Mouse (Mus musculus) ES-E14 (cell line): ENCODE results near the gene Pola2. TPM values are rescaled to one million over a fixed set of nuclear protein-coding genes. Genes with fewer than 3 reads are reported as not detected.

ENCODE experiments used
- DNase-seq: peaks from one replicate; pipeline ENCODE4 v3.0.0-alpha.2; 2013; ENCODE audit warnings: low read depth, low spot score
- H3K27ac ChIP-seq: 2 replicates; pipeline ENCODE4 v1.5.1; 2012; ENCODE audit warnings: low read depth, mild to moderate bottlenecking, low read length, moderate library complexity, mixed read lengths; ENCODE audit not compliant: poor library complexity, insufficient read depth, severe bottlenecking
- H3K36me3 ChIP-seq: 2 replicates; pipeline ENCODE4 v1.6.1; 2012; ENCODE audit warnings: mild to moderate bottlenecking, low read length, moderate library complexity, mixed read lengths; ENCODE audit not compliant: control insufficient read depth, poor library complexity, insufficient read depth, severe bottlenecking
- H3K4me1 ChIP-seq, 2 experiments: fragments of 150-350 bp in 1 of 2; sonication (generic) in 1 of 2; 2 replicates each; pipeline ENCODE4 v1.6.1; 2012; ENCODE audit warnings: low read length in 2 of 2, mild to moderate bottlenecking in 1 of 2, mixed read lengths in 1 of 2; ENCODE audit not compliant: control insufficient read depth in 2 of 2, insufficient read depth in 2 of 2, poor library complexity in 1 of 2
- H3K4me3 ChIP-seq, 2 experiments: fragments of 150-350 bp in 1 of 2; sonication (generic) in 1 of 2; 2 replicates each; pipeline ENCODE4 v1.5.1; 2012; ENCODE audit warnings: low read length in 2 of 2, low read depth in 1 of 2, mild to moderate bottlenecking in 1 of 2, mixed read lengths in 1 of 2; ENCODE audit not compliant: insufficient read depth in 1 of 2, poor library complexity in 1 of 2, severe bottlenecking in 1 of 2
- H3K9ac ChIP-seq: 2 replicates; pipeline ENCODE4 v1.6.1; 2012; ENCODE audit warnings: low read depth, mild to moderate bottlenecking, low read length, mixed read lengths; ENCODE audit not compliant: poor library complexity, insufficient read depth, severe bottlenecking
- H3K9me3 ChIP-seq: fragments of 150-350 bp; sonication (generic); 2 replicates; pipeline ENCODE4 v1.6.1; 2012; ENCODE audit warnings: low read depth, mild to moderate bottlenecking, low read length; ENCODE audit not compliant: control insufficient read depth, insufficient read depth
- CHD2 ChIP-seq: IDR thresholded peaks from 2 replicates; pipeline ENCODE4 v1.6.1; 2014; ENCODE audit warnings: mild to moderate bottlenecking, low read depth, low read length, inconsistent platforms
- HCFC1 ChIP-seq: IDR thresholded peaks from 2 replicates; pipeline ENCODE4 v1.6.1; 2012; ENCODE audit warnings: low read length, inconsistent platforms, borderline replicate concordance; ENCODE audit not compliant: insufficient read depth
- MAFK ChIP-seq: IDR thresholded peaks from 2 replicates; pipeline ENCODE4 v1.6.1; 2014; ENCODE audit warnings: mild to moderate bottlenecking, low read depth, low read length, inconsistent platforms; ENCODE audit not compliant: insufficient read depth
- ZC3H11A ChIP-seq: IDR thresholded peaks from 2 replicates; pipeline ENCODE4 v1.6.1; 2012; ENCODE audit warnings: low read depth, mild to moderate bottlenecking, inconsistent platforms, low read length, borderline replicate concordance
- ZNF384 ChIP-seq: IDR thresholded peaks from 2 replicates; pipeline ENCODE4 v1.6.1; 2012; ENCODE audit warnings: low read depth, low read length, inconsistent platforms
- in situ Hi-C, 2 experiments: fragments of 600-800 bp; cut with MboI; formaldehyde crosslinking; loops; one replicate each; pipeline ENCODE4 v1.15.1; 2025; ENCODE audit warnings: low sequenced_read_pairs in 2 of 2, inconsistent platforms in 1 of 2; ENCODE audit not compliant: unreplicated experiment in 2 of 2
- total RNA-seq: library from RNA; depleted of rRNA; stranded (reverse); fragments of 300-350 nt; gene quantifications from 2 replicates; pipeline ENCODE4 v1.2.3, GENCODE M21; 2012

The Pola2 gene
- total RNA-seq, 1 experiment = 69.7 TPM

DNA sequence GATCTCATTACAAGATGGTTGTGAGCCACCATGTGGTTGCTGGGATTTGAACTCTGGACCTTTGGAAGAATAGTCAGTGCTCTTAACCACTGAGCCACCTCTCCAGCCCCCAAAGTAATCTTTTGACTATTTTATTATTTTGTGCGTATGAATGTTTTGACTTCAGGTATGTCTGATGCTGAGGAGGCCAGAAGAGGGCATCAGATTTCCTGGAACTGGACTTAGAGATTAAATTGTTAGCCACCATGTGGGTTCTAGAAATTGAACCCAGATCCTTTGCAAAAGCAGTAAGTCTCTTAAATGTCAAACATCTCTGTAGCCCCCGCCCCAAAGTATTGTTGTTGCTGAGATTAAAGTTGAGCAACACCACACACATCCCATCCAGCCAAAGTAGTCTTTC, 1.9 kb upstream of the Pola2 start:
- no peak for DNase-seq

DNA sequence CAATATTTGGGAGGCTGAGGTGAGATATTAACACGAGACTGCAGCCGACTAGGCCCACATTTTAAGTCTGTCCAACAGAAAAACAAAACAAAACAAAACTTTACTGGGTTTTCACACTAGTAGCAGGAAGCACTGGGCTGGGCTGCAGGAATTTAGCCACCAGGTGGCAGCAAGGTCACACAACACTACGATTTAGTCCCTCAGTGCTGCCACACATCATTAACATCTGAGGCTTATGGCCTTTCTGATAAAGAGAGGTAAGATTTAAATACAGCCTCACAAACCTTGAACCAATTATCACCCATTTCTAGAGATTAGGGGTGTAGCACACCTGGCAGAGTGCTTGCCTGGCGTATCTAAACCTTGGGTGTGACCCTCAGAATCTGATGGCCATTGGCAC, 1.3 kb upstream of the Pola2 start:
- Histone ChIP-seq H3K27ac (no peak overlapping the region), H3K9me3 (no peaks in the 10 kb centered on the region), H3K36me3 (peaks cover 8% of the 10 kb centered on the region; the same call in 1 of the 2 replicates), H3K4me1 (peaks cover 5% of the 10 kb centered on the region in 2 experiments; a peak in 2 of 4 replicates), H3K9ac (no peak overlapping the region), H3K4me3 (no peak overlapping the region)
- TF ChIP-seq CHD2 = no peak
- no peak for TF ChIP-seq MAFK
- no peak for TF ChIP-seq ZNF384
- no peak for TF ChIP-seq HCFC1
- TF ChIP-seq ZC3H11A = peak; percentile 77; the same call in 1 of the 2 replicates
- peak; percentile 73 for DNase-seq
- in situ Hi-C loops = loop anchor here in 1 of 2 experiments (10.0 kb wide), 1 partner anchor 160 kb away; the partner anchor contains the start of gene Snx15

More for the DNA sequence above, 1.9 kb upstream of the Pola2 start:
- Histone ChIP-seq H3K4me1 (peaks cover 5% of the 10 kb centered on the region in 2 experiments; a peak in 2 of 4 replicates), H3K9me3 (no peaks in the 10 kb centered on the region), H3K36me3 (peaks cover 3% of the 10 kb centered on the region; the same call in 1 of the 2 replicates), H3K27ac (no peak overlapping the region), H3K4me3 (no peak overlapping the region), H3K9ac (no peak overlapping the region)
- in situ Hi-C loops = loop anchor here in 1 of 2 experiments (10.0 kb wide), 1 partner anchor 159 kb away; the partner anchor contains the start of gene Snx15
- no peak for TF ChIP-seq HCFC1
- no peak for TF ChIP-seq CHD2
- TF ChIP-seq ZC3H11A = no peak
- no peak for TF ChIP-seq MAFK
- no peak for TF ChIP-seq ZNF384

DNA sequence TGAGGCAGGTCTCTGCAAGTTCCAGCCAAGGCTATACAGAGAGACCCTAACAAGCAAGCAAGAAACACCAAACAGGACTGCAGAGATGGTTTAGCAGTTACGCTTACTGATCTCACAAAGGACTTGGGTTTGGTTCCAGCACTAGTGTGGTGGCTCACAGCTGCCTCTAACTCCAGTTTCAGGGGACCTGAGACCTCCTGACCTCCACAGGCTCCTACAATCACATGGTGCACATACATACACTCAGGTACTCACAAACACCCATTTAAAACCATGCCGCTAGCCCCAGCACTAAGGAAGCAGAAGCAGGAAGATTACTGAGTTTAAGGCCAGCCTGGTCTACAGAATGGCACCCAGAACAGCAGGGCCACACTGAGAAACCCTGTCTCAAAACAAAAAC, 802 bp upstream of the Pola2 start:
- H3K4me3 ChIP-seq = peak overlapping the region; percentile 77 to 81; a peak in 3 of 4 replicates
- H3K9ac ChIP-seq = peak overlapping the region; percentile 78; the same call in 1 of the 2 replicates
- H3K27ac ChIP-seq = no peak overlapping the region
- in situ Hi-C loops = loop anchor here (5.0 to 10.0 kb wide), 2 partner anchors 160 to 162 kb away; partner anchors contain the start of gene Snx15 (in 2 of the 2)
- TF ChIP-seq MAFK (no peak), HCFC1 (no peak), ZNF384 (no peak), ZC3H11A (no peak), CHD2 (no peak)
- peaks cover 8% of the 10 kb centered on the region; the same call in 1 of the 2 replicates for H3K36me3 ChIP-seq
- H3K9me3 ChIP-seq = no peaks in the 10 kb centered on the region
- peaks cover 5% of the 10 kb centered on the region in 2 experiments; a peak in 2 of 4 replicates for H3K4me1 ChIP-seq
- no peak for DNase-seq

DNA sequence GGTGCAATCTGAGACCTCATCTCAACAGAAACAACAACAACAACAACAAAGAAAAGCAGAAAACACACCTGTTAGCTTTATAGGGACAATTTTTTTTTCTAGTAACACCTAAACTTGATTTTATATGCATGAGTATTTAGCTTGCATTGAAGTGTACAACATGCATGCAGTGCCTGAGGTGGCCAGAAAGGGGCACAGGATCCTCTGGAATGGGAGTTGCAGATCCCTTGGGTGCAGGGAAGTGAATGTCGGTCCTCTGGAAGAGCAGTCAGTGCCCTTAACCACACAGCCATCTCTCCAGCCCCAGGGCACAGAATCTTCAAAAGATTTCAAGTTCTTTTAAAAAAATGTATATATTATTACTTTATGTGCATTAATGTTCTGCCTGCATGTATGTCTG, 1.4 kb downstream of the Pola2 start:
- in situ Hi-C loops = loop anchor here (5.0 to 10.0 kb wide), 2 partner anchors 162 to 165 kb away; partner anchors contain the start of gene Snx15 (in 2 of the 2)
- no peaks in the 10 kb centered on the region for H3K9me3 ChIP-seq
- TF ChIP-seq CHD2 = no peak
- no peak for TF ChIP-seq ZNF384
- TF ChIP-seq ZC3H11A = no peak
- TF ChIP-seq HCFC1 = no peak
- no peak for TF ChIP-seq MAFK
- peaks cover 5% of the 10 kb centered on the region in 2 experiments; a peak in 2 of 4 replicates for H3K4me1 ChIP-seq
- H3K27ac ChIP-seq = no peak overlapping the region
- H3K9ac ChIP-seq = peak overlapping the region; percentile 60
- DNase-seq = no peak
- H3K36me3 ChIP-seq = peaks cover 16% of the 10 kb centered on the region
- peak overlapping the region; percentile 77 to 81; a peak in 3 of 4 replicates for H3K4me3 ChIP-seq

DNA sequence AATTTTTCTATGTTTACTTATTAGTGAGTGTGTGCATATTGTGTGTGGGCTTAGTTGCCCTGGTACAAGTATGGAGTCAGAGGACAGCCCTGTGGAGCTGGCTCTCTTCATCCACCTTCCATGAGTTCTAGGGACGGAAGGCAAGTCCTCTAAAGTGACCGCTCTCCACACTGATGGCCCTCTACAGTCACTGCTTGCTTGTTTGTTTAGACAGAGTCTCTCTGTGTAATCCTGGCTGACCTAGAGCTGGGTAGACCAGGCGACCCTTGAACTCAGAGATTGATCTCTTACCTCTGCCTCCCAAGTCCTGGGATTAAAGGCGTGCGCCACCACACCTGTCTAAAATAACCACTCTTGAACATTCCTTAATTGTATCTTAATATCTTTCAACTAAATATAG, 6.6 kb downstream of the Pola2 start:
- H3K4me3 ChIP-seq = no peak overlapping the region
- H3K27ac ChIP-seq = no peak overlapping the region
- H3K36me3 ChIP-seq = peaks cover 57% of the 10 kb centered on the region
- H3K9ac ChIP-seq = no peak overlapping the region
- in situ Hi-C loops = no loop called here
- H3K9me3 ChIP-seq = no peaks in the 10 kb centered on the region
- no peak for DNase-seq
- H3K4me1 ChIP-seq = peaks cover 0 to 12% of the 10 kb centered on the region in 2 experiments; a peak in 2 of 4 replicates
- no peak for TF ChIP-seq CHD2
- TF ChIP-seq MAFK = no peak
